Mouse (Mus musculus) right cerebral cortex, adult 18-20 months (tissue): ENCODE data around the gene Idh2.
"Not testable (repeated sequence)": the region's sequence is repeated elsewhere in the genome, so short reads cannot be mapped to it uniquely, and the experiment has no call there.

Experiments used
- DNase-seq: peaks from one replicate; pipeline ENCODE4 v3.0.0; 2022; ENCODE audit warnings: mixed read lengths

Gene Idh2

DNA sequence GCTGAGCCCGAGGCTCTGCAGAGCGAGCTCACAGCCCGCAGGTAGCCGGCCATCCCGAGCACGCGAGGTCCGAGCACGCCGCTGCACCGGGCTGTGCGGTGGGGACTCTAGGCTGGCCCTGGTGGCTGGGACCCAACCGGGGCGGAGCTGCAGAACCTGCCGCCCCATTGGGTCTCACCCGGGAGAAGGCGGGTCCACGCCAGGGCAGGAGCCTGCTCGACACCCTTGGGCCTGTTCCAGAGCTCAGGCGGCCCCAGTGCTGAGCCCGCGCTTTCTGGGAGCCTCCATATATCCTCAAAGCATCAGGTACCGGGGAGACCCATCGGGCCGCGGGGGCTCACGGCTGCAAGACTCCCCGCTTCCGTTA is at the start of gene Idh2:
Idh2 (minus strand) TSS at position 169 of the 367 bp plus-strand sequence.
- peak; percentile 94 for DNase-seq

DNA sequence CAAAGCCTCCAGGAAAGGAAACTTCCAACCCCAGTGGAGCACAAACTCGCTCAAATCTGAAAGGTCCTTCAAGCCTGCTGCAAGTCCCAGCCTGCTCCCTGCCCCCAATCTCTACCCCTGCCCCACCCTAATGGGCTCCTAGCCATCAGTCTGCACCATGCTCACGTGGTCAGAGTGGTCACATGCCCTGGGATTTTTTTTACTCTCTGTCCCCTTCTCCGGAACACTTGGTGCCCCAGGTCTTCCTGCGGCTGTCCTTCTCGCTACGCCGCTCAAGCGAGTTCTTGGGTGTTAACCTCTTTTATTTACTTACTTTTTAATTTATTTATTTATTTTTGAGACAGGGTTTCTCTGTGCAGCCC is 45.7 kb upstream of the Idh2 start:
- DNase-seq, result peak; percentile 17

DNA sequence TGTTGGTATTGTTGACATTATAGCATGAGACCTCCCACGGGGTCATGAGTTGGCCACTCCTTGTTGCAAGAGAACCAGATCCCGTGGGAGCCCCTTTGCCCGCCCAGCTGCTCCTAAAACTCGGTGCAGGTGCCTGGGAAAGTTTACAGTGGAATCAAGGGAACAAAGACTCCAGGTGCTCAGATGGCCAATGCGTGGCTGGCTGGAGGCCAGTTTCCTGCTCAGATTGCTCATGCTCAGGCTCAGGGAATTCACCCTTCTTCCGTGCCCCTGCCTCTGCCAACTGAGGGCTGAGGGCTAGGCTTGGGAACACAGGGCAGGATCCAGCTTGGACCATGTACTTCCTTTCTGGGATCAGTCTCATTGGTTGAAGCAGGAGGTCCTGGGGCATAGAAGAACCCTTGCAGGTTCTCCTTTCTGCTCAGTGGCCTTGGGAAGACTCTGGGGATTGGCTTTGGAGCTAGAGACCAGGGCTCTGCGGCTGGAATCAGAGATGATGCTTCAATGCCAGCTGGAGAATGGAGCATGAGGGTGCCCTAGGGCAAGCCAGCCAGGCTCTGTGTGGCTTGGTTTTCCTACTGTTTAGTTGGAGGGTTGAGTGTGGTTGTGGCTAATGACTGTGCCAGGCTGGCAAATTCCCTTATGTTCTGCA is 45.2 kb upstream of the Idh2 start:
- no peak for DNase-seq

DNA sequence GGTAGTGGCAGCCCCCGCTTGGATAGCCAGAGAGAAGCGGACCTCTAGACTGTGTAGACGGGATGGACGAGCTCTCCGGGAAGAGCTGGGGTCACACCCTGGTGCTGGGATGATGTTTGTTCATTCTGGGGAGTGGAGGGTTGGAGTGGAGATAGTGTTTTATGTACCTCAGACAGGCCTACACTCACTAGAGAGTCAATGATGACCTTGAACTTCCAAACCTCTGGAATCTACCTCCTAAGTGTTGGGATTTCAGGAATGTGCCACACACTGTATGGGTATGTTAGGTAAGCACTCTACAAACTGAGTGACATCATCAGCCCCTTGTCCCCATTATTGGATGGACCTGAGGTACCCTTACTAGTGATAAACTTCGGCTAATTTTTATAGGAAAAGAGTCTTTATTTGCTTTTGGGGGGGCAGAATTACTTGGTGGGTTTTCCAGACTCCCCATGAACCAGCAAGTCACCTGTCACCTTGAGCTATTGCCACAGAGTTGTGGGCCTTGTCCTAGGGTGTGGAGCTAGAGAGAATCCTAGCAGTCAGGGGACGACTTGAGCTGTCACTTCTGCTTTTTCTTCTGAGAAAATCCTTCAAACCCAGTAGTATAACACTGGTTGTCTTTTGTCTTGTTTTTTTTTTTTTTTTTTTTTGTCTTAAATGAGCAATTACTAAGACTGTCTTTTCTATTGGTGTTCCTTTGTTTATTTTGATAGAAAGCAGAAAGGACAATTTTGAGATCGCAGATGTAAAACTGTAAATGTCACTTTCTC is 43.5 kb upstream of the Idh2 start:
- DNase-seq, result no peak

DNA sequence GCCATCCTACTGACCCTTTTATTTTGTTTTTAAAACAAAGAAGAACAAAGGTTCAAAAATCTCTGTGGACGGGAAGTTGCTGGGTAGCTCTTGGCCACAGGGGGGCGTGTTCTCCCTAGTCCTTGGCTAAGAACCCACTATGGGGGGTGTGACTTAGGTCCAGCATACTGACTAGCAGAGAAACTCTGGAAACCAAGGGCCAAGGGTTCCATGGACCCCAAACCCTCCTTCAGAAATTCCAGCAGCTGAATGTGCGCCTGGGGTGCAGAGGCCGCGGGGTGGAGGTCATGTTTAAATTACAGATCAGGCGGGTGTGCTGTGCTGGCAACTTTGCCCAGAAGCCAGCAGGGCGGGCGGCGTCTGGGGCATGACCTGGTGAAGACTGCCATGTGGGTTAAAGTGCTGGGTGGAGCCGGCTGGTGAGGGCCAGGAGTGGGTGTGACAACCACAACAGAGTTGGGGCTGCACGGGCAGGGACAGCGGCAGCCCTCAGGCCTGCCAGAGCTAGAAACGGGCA is 41.6 kb upstream of the Idh2 start:
- no peak for DNase-seq

DNA sequence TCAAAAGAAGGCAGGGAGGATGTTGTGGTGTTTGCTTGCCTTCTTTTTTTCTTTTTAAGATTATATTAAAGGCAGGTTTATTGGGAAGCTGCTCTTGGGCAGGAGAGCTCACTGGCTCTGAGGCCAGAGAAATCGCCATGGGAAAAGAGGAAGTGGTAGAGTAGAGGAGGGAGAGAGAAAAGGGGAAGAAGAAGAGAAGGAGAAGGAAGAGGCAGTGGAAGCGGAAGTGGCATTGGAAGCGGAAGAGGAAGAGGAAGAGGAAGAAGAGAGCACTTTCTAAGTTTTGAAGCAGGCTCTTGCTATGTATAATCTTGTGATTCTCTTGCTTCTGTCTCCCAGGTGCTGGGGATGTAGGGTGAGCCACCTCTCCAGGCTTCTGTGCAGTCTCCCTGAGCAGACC is 39.5 kb upstream of the Idh2 start:
- no peak for DNase-seq

DNA sequence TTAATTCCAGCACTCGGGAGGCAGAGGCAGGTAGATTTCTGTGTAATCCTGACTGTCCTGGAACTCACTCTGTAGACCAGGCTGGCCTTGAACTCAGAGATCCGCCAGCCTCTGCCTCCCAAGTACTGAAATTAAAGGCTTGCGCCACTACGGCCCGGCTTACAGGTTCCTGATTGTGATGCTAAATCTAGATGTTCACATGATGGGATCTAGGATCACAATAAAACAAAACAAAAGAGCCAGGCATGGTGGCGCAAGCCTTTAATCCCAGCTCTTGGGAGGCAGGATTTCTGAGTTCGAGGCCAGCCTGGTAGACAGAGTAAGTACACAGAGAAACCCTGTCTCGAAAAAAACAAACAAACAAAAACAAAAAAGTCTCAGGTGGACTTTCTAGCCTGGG is 37.6 kb upstream of the Idh2 start:
- DNase-seq, result no peak

DNA sequence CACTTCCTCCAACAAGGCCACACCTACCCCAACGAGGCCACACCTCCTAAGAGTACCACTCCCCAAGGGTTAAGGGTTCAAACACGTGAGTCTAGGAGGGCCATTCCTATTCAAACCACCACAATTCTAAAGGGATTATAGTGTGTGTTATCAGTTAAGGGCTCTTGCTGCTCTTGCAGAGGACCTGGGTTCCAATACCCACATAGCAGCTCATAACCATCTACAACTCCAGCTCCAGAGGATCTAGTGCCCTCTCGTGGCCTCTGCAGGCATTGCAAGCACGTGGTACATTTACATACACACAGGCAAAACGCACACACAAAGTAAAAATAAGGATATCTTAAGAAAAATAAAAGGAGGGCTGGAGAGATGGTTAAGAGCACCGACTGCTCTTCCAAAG is 37.0 kb upstream of the Idh2 start:
- no peak for DNase-seq

DNA sequence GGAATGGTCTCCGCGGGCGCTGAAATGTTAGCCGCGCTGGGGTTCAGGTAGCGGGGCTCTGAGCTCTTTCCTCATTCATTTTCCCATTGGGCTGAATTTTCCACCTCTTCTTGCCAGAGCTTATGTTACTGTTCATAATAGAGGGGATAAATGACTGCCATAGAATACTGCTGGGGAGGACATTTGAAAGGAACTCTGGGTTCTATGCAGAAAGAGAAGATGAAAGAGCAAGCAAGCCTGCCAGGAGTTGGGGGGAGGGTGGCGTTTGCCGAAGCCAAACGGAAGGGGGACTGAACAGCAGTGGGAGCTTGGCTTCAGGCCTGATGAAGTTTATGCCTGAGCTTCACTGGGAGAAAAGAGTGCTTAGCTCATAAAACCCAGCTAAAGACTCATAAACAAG is 34.2 kb upstream of the Idh2 start:
- DNase-seq, result peak; percentile 62

DNA sequence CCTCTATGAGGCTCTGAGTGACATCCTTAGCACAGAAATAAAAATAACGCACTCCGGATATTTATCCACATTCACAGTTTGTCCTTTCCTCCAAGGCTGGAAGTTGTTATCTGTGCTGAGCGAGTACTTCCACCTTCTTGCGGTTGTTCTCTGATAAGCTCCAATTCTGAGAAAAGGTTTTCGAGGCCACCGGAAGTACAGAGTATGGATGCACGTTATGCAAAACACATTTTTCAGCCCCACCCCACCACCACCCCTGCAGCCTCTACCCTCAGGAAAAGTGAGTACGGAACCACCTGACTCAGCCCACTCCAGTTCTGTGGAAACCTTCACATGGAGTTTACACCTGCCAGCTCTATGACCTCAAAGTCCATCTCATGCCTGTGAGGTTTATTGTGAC is 30.9 kb upstream of the Idh2 start:
- DNase-seq, result no peak

DNA sequence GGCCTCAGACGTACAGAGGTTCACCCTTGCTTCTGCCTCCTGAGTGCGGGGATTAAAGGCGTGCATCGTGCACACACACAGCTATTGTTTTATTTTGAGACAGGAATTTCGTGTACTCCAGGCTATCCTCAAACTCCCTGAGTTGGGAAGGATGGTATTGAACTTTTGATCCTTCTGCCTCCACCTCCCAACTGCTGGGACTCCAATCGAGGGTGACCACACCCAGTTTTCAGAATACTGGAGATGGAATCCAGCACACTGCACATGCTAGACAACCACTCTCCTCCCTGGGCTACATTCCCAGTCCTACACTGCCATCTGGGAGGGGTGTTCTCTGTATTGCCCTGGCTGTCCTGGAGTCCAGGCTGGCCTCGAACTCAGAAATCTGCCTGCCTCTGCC is 29.5 kb upstream of the Idh2 start:
- DNase-seq, result no peak

DNA sequence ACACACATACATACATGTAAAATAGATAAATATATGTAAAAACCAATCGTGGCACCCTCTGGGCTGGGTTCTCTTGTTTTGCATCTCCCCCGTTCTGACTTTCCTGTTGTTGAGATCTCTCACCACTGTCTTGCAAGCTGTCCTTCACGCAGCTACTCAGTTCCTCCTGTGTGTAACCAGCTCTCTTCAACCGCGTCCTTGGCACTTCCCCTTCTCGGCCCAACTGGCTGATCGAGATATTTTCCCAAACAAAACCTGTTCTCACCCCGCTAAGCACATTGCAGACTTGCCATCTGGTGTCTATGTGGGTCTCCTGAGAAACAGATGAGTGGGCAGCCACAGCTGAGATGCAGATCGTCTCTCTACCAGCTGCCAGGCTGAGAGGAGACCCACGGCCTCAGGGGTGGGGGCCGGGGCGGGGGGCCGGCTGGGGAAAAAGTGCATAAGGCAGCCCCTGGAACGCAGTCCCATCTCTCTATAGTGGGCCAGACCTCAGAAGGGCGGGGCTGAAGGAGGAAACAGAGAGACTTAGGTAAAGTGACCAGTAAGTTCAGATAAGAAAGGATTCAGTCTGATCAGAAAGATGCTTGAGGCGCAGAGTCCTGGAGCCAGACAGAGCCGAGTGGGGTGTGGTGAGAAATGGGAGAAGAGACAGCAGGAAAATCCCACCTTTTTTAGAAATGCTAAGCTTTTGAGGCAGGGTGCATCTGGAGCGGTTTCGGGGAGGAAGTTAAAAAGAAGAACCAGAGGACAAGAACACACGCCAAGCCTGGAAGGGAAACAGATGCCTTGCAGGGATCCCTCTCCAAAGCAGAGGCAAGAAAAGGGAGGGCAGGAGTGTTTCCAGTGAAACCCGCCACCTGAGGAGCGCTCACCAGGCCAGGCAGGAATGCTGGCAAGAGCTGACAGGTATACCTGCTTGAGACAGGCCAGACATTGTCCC is 28.4 kb upstream of the Idh2 start:
- DNase-seq, result peak; percentile 87

DNA sequence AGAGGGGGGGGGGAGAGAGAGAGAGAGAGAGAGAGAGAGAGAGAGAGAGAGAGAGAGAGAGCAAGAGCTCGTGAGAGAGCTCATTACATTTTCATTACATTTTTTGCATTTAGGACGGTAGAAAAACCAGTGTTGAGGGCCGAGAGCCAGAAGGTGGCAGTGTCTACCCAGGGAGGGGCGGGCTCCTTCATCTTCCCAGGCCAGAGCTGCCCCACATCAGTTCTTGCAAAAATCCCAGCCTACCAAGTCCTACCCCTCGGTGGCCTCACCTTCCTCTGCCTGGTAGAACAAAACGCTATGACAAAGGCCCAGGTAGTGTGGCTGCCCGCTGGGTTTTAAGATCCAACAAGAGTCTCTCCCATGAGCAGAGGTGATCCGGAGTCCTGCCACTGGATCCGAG is 25.6 kb upstream of the Idh2 start:
- DNase-seq, result peak; percentile 60

DNA sequence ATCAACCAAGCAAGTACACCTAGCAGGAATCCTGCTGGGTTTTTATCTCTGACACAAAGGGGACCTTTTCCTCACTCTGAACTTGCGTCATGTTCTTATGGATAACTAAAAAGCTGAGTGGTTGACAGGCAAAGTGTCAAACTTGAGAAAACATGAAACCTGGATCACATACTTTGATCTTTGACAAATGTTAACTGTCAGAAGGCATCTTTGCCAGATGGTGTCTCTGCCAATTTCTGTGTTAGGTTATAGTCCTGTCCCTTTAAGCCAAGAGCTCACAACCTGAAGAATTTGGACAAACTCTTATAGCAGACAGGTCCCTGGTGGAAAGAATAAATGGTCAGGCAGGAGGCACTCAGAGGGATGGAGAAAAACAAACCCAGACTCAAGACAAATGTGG is 23.2 kb upstream of the Idh2 start:
- DNase-seq, result no peak

DNA sequence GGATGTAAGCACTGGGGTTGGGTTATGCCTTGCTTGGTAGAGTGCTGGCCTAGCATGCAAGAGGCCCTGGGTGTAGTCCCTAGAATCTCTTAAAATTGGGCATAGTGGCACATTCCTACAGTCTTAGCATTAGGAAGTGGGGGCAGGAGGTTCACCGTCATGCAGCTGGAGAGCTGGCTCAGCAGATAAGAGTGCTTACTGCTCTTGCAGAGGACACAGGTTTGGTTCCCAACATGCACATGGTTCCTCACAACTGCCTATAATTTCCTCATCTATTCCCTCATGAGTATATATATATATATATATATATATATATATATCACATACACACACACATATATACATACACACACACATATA is 20.0 kb upstream of the Idh2 start:
- DNase-seq, result no peak

DNA sequence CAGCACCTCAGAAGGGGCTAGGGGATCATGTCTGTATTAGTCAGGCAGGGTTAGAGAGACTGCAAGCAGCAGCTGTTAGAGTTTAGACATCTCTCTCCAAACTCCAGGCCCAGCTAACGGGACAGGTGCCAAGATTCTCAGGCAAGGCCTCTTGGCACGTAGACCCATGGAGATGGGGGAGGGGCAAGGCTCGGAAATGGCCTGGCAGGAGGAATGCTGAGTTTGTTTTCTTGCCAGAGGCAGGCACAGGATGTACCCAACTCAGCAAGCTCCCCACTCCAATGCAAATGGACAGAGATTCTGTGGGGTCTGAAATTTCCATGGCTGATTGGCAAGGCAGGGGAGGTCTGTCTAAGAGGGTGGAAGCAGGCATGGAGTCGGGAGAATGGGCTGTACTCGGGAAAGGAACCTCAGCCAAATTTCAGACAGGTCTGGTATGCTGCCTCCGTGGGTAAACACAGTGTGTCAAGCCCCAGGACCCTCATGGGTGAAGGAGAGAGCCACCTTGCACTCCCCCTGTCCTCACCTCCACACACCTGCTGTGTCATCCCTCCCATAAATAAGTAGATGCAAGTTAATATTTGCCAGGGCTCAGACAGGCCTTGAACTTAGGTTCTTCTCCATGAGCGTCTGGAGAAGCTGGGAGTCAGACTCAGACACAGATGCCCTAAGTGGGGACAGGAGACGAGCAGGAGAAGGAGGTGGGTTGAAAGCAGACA is 19.4 kb upstream of the Idh2 start:
- peak; percentile 75 for DNase-seq

DNA sequence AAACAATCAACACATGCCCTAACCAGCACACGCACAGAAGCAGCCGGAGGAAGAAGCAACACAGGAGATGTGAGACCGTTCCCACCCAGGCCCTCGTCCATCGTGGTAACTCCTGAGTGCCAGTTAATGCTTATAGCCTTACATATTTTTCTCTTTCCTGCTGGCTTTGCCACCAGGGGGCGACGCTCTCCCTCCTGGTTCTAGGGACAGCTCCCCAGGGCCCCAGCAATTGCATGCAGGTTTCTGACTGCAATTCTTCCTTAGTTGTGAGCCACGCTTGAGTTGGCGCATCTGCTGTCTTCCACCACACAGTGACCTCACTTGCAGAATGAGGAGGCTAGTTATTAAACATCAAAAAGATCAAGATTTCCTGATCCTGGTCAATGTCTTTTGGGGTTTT is 17.3 kb upstream of the Idh2 start:
- DNase-seq, result no peak

DNA sequence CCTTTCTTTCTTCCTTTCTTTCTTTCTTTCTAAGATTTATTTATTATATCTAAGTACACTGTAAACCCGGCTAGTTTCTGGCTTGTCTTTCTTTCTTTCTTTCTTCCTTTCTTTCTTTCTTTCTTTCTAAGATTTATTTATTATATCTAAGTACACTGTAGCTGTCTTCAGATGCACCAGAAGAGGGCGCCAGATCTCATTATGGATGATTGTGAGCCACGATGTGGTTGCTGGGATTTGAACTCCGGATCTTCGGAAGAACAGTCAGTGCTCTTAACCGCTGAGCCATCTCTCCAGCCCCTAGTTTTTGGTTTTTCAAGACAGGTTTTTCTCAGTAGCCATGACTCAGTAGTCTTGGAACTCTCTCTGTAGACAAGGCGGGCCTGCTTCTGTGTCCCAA is 16.1 kb upstream of the Idh2 start:
- DNase-seq, result not testable (repeated sequence)

DNA sequence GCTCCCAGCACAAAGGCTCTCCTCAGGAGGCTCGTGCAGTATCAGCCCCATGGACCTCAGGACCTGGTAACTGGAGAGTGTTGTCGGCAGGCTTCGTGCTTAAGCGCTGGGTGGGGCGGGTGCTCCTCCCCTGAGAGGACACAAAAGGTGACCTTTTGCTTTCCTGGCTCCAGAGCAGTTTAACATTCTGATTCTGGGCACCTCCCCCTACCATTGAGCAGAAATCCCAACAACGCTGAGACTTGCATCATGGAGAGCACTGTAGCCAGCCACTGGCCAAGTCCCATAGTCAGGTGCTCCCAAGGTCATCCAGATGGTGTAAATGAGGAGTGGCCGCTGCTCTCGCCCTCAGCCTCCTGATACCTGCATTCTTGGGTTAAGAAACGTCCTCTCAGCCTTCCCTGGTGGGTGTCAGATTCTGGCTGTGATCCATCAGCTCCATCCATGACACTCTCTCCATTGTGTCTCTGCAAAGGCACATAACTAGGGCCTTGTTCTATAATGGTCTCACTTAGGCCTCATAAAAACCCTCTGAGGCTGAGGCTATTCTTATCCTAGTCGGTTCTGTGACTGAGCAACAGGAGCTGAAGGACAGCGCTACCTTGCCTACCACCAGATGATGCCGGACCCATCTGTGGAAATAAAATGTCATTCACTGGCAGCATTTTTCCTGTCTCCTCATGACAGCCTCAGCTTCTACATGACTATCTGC is 15.3 kb upstream of the Idh2 start:
- no peak for DNase-seq

DNA sequence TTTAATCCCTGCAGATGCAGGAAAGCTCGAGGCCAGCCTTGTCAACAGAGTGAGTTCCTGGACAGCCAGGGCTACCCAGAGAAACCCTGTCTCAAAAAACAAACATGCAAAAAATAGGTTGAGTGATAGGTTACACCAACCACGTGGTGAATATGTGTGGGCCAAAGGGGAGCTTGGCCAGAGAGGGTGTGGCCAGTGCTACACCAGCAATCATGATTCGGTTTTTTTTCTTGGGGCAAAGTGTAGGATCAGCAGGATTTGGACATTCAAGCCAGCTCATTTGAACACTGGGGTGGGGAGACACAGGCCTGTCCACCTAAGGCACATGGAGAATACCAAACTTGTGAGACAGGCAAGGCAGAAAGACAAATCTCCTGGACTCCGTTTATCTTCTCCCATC is 14.1 kb upstream of the Idh2 start:
- no peak for DNase-seq

DNA sequence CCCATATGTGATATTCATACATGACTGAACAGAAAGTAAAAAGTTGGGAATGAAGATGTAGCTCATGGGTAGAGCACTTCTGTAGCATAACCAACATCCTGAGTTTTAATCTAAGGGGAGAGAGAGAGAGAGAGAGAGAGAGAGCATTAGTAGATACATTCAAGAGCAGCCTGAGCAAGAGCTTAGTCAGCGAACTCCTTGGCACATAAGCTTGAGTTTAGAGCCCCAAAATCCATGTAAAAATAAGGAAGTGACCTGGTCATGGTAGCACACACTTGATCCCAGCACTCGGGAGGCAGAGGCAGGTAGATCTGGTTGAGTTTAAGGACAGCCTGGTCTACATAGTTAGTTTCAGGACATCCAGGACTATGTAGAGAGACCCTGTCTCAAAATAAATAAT is 8.5 kb upstream of the Idh2 start:
- DNase-seq, result no peak

DNA sequence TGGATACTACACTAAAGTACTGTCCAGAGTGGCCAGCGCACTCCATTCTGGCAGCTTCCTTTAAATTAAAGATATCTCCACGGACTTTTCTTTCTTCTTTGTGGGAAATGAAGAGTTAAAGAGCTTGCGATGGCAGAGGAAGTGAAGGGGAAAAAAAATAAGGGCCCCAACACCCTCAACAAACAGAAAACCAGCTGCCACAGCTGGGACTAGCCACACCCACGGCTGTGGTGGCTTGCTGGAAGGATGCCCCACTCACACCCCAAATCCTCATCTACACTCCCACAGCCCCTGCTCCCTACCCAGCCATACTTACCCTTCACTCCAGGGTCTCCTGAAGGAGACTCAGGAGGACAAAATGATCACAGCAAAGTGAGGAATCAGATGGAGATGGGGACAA is 7.9 kb upstream of the Idh2 start:
- no peak for DNase-seq
